Mouse (Mus musculus): ENCODE measurements around the gene Mon2.

DNA sequence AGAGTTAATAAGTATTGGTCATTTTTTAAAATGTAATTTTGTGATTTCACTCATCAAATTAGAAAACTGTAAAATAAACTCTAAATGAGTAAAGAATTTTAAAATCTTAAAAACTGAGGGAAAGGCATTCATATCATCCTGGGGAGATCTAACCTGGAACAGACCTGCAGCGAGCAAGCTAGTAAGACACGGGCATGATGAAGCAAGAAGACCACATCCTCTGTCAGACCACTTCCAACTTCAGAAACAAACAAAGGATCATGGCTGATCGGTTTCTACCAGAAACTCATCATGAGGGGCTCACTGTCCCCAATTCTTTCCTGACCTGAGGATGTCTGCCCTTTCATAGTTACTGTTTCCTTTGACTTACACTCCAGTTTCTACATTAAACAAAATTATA lies 74.9 kb downstream of the Mon2 start:
- TF ChIP-seq USF1 (IDR thresholded peaks at IDR 0.05; ENCODE audit: low read depth, low read length) (no peak), POLR2A (IDR thresholded peaks at IDR 0.05; ENCODE audit: control insufficient read depth in 1 of 2, insufficient read depth in 1 of 2, low read depth in 1 of 2, low read length in 2 of 2, poor library complexity in 1 of 2) (no peak), CTCF (IDR thresholded peaks at IDR 0.05 in 2 of 3, conservative IDR thresholded peaks at IDR 0.05 in 1 of 3; ENCODE audit: control insufficient read depth in 1 of 3, insufficient read depth in 1 of 3, low read depth in 2 of 3, low read length in 3 of 3, poor library complexity in 1 of 3, severe bottlenecking in 1 of 3) (no peak), ZNF384 (IDR thresholded peaks at IDR 0.05; ENCODE audit: low read depth, low read length) (no peak), GATA1 (IDR thresholded peaks at IDR 0.05; ENCODE audit: low read depth, low read length) (no peak), RAD21 (IDR thresholded peaks at IDR 0.05; ENCODE audit: low read depth, low read length) (no peak), TCF12 (IDR thresholded peaks at IDR 0.05; ENCODE audit: low read depth, low read length) (no peak), NRF1 (IDR thresholded peaks at IDR 0.05; ENCODE audit: insufficient read depth, low read depth, low read length, poor library complexity, severe bottlenecking) (no peak), KAT2A (conservative IDR thresholded peaks at IDR 0.05; ENCODE audit: low read depth, low read length) (no peak), EP300 (IDR thresholded peaks at IDR 0.05; ENCODE audit: low read depth in 1 of 2, low read length in 2 of 2) (no peak)
